Mouse (Mus musculus) neural tube, embryonic 12.5 days (tissue): ENCODE measurements at regions not wholly inside any gene's neighbourhood (a gene's known extent, or its start where the extent isn't known, plus 50 kb on each side); places are given as distances from the start of the nearest gene placed in this dataset.

Experiments used
- ATAC-seq: fragments of 200-750 bp; cut with Nextera tagmentation; 2 replicates; pipeline ENCODE4 v1.8.0; 2017; ENCODE audit warnings: low read depth, mild to moderate bottlenecking, moderate TSS enrichment, moderate library complexity; ENCODE audit not compliant: low FRiP score
- H3K27ac ChIP-seq: fragments of 300-500 bp; sonication (generic); 2 replicates; pipeline ENCODE4 v1.5.1; 2016
- H3K27me3 ChIP-seq: fragments of 300-500 bp; sonication (generic); replicated peaks from 2 replicates; pipeline ENCODE4 v1.6.1; 2016; ENCODE audit warnings: mild to moderate bottlenecking
- H3K36me3 ChIP-seq: fragments of 300-500 bp; sonication (generic); 2 replicates; pipeline ENCODE4 v1.6.1; 2016; ENCODE audit warnings: mild to moderate bottlenecking
- H3K4me1 ChIP-seq: fragments of 300-500 bp; sonication (generic); 2 replicates; pipeline ENCODE4 v1.6.1; 2016
- H3K4me2 ChIP-seq: fragments of 300-500 bp; sonication (generic); replicated peaks from 2 replicates; pipeline ENCODE4 v1.6.1; 2016; ENCODE audit warnings: mild to moderate bottlenecking
- H3K4me3 ChIP-seq: fragments of 300-500 bp; sonication (generic); 2 replicates; pipeline ENCODE4 v1.5.1; 2016
- H3K9ac ChIP-seq: fragments of 300-500 bp; sonication (generic); 2 replicates; pipeline ENCODE4 v1.6.1; 2016; ENCODE audit warnings: mild to moderate bottlenecking
- H3K9me3 ChIP-seq: fragments of 300-500 bp; sonication (generic); 2 replicates; pipeline ENCODE4 v1.6.1; 2016; ENCODE audit warnings: mild to moderate bottlenecking
- WGBS: fragments of 180-500 bp; shearing (Covaris S2); methylation state at CpG from one replicate; pipeline ENCODE4 v1.1.7; 2016; 5-methylcytosine and 5-hydroxymethylcytosine counted together

- Histone ChIP-seq H3K4me3 (no peak overlapping the region), H3K36me3 (no peaks in the 10 kb centered on the region), H3K9ac (no peak overlapping the region), H3K9me3 (no peaks in the 10 kb centered on the region), H3K27me3 (no peaks in the 10 kb centered on the region), H3K4me2 (no peak overlapping the region), H3K4me1 (no peaks in the 10 kb centered on the region), H3K27ac (no peak overlapping the region)
- 84% methylated on average over 5 of the region's 5 CpGs for WGBS
- ATAC-seq = no peak
These were observed 323.3 kb upstream of the Rnaseh2b start for GRCm38 (mm10) chr14:61968957-61969535.

- ATAC-seq = no peak
- Histone ChIP-seq H3K4me2 (no peak overlapping the region), H3K9ac (no peak overlapping the region), H3K27me3 (no peaks in the 10 kb centered on the region), H3K9me3 (no peaks in the 10 kb centered on the region), H3K4me3 (no peak overlapping the region), H3K36me3 (no peaks in the 10 kb centered on the region), H3K4me1 (no peaks in the 10 kb centered on the region), H3K27ac (no peak overlapping the region)
- 88% methylated on average over 3 of the region's 3 CpGs for WGBS
These were observed 321.8 kb upstream of the Rnaseh2b start for GRCm38 (mm10) chr14:61970591-61970990.

- no peak for ATAC-seq
- H3K4me3 ChIP-seq = no peak overlapping the region
- 82% methylated on average over 14 of the region's 14 CpGs for WGBS
These were observed 321.0 kb upstream of the Rnaseh2b start for GRCm38 (mm10) chr14:61971100-61972088.

GRCm38 (mm10) chr14:61975301-61975732, 317.1 kb upstream of the Rnaseh2b start:
- Histone ChIP-seq H3K9ac (no peak overlapping the region), H3K27ac (no peak overlapping the region), H3K4me3 (no peak overlapping the region), H3K4me2 (no peak overlapping the region), H3K4me1 (no peaks in the 10 kb centered on the region), H3K9me3 (no peaks in the 10 kb centered on the region), H3K27me3 (no peaks in the 10 kb centered on the region), H3K36me3 (no peaks in the 10 kb centered on the region)
- 61% methylated on average over 6 of the region's 6 CpGs for WGBS
- ATAC-seq = no peak

More at GRCm38 (mm10) chr14:61971100-61972088, 321.0 kb upstream of the Rnaseh2b start:
- no peaks in the 10 kb centered on the region for H3K9me3 ChIP-seq
- no peaks in the 10 kb centered on the region for H3K4me1 ChIP-seq
- H3K36me3 ChIP-seq = no peaks in the 10 kb centered on the region
- no peak overlapping the region for H3K27ac ChIP-seq
- H3K9ac ChIP-seq = no peak overlapping the region
- no peak overlapping the region for H3K4me2 ChIP-seq
- no peaks in the 10 kb centered on the region for H3K27me3 ChIP-seq

- Histone ChIP-seq H3K4me2 (no peak overlapping the region), H3K9me3 (no peaks in the 10 kb centered on the region), H3K27ac (no peak overlapping the region), H3K4me1 (no peaks in the 10 kb centered on the region), H3K36me3 (no peaks in the 10 kb centered on the region), H3K27me3 (no peaks in the 10 kb centered on the region), H3K4me3 (no peak overlapping the region), H3K9ac (no peak overlapping the region)
- 39% methylated on average over 3 of the region's 3 CpGs for WGBS
- ATAC-seq = no peak
These were observed 311.8 kb upstream of the Rnaseh2b start for GRCm38 (mm10) chr14:61980581-61980980.

- Histone ChIP-seq H3K4me1 (no peaks in the 10 kb centered on the region), H3K4me2 (no peak overlapping the region), H3K27ac (no peak overlapping the region), H3K4me3 (no peak overlapping the region), H3K36me3 (no peaks in the 10 kb centered on the region), H3K27me3 (no peaks in the 10 kb centered on the region), H3K9ac (no peak overlapping the region), H3K9me3 (no peaks in the 10 kb centered on the region)
- no peak for ATAC-seq
- 85% methylated on average over 3 of the region's 3 CpGs for WGBS
These were observed 306.8 kb upstream of the Rnaseh2b start for GRCm38 (mm10) chr14:61985575-61985974.

- no peaks in the 10 kb centered on the region for H3K9me3 ChIP-seq
- H3K36me3 ChIP-seq = no peaks in the 10 kb centered on the region
- H3K4me1 ChIP-seq = no peaks in the 10 kb centered on the region
- H3K4me3 ChIP-seq = no peak overlapping the region
- no peaks in the 10 kb centered on the region for H3K27me3 ChIP-seq
- H3K9ac ChIP-seq = no peak overlapping the region
- ATAC-seq = no peak
- no peak overlapping the region for H3K4me2 ChIP-seq
- WGBS = 85% methylated on average over 13 of the region's 13 CpGs
- no peak overlapping the region for H3K27ac ChIP-seq
These were observed 306.2 kb upstream of the Rnaseh2b start for GRCm38 (mm10) chr14:61986203-61986602.

GRCm38 (mm10) chr14:61995253-61995652, 297.1 kb upstream of the Rnaseh2b start:
- Histone ChIP-seq H3K4me2 (no peak overlapping the region), H3K27me3 (no peaks in the 10 kb centered on the region), H3K4me1 (no peaks in the 10 kb centered on the region), H3K9ac (no peak overlapping the region), H3K27ac (no peak overlapping the region), H3K36me3 (no peaks in the 10 kb centered on the region), H3K9me3 (no peaks in the 10 kb centered on the region), H3K4me3 (no peak overlapping the region)
- no peak for ATAC-seq
- 88% methylated on average over 1 of the region's 1 CpGs for WGBS

GRCm38 (mm10) chr14:61997736-61998135, 294.7 kb upstream of the Rnaseh2b start:
- no peak overlapping the region for H3K9ac ChIP-seq
- no peak overlapping the region for H3K4me2 ChIP-seq
- no peaks in the 10 kb centered on the region for H3K27me3 ChIP-seq
- peaks cover 7% of the 10 kb centered on the region for H3K4me1 ChIP-seq
- no peaks in the 10 kb centered on the region for H3K9me3 ChIP-seq
- H3K4me3 ChIP-seq = no peak overlapping the region
- no peaks in the 10 kb centered on the region for H3K36me3 ChIP-seq
- no peak for ATAC-seq
- H3K27ac ChIP-seq = no peak overlapping the region

GRCm38 (mm10) chr14:61998259-61998658, 294.1 kb upstream of the Rnaseh2b start:
- Histone ChIP-seq H3K27ac (no peak overlapping the region), H3K27me3 (no peaks in the 10 kb centered on the region), H3K4me2 (no peak overlapping the region), H3K4me1 (peaks cover 11% of the 10 kb centered on the region), H3K36me3 (no peaks in the 10 kb centered on the region), H3K4me3 (no peak overlapping the region), H3K9me3 (no peaks in the 10 kb centered on the region), H3K9ac (no peak overlapping the region)
- ATAC-seq = no peak
- WGBS = 85% methylated on average over 3 of the region's 3 CpGs

- no peak for ATAC-seq
- Histone ChIP-seq H3K4me1 (peaks cover 11% of the 10 kb centered on the region), H3K27me3 (no peaks in the 10 kb centered on the region), H3K9me3 (no peaks in the 10 kb centered on the region), H3K9ac (no peak overlapping the region), H3K4me2 (no peak overlapping the region), H3K36me3 (no peaks in the 10 kb centered on the region), H3K27ac (no peak overlapping the region), H3K4me3 (no peak overlapping the region)
- 33% methylated on average over 7 of the region's 7 CpGs for WGBS
These were observed 290.9 kb upstream of the Rnaseh2b start for GRCm38 (mm10) chr14:62001481-62001949.

GRCm38 (mm10) chr14:62002131-62002530, 290.3 kb upstream of the Rnaseh2b start:
- no peak overlapping the region for H3K4me2 ChIP-seq
- H3K9ac ChIP-seq = no peak overlapping the region
- H3K27ac ChIP-seq = no peak overlapping the region
- 76% methylated on average over 5 of the region's 5 CpGs for WGBS
- no peaks in the 10 kb centered on the region for H3K27me3 ChIP-seq
- H3K36me3 ChIP-seq = no peaks in the 10 kb centered on the region
- ATAC-seq = no peak
- H3K9me3 ChIP-seq = no peaks in the 10 kb centered on the region
- H3K4me3 ChIP-seq = no peak overlapping the region
- H3K4me1 ChIP-seq = peaks cover 11% of the 10 kb centered on the region
